Mouse (Mus musculus) heart, postnatal 0 days (tissue): ENCODE data around the gene Rasgef1a. TPM values are rescaled to one million over a fixed set of nuclear protein-coding genes. Genes with fewer than 3 reads are reported as not detected.

Source experiments
- ATAC-seq: fragments of 200-750 bp; cut with Nextera tagmentation; 2 replicates; pipeline ENCODE4 v1.8.0; 2017; ENCODE audit warnings: low read depth, moderate number of reproducible peaks, moderate library complexity; ENCODE audit not compliant: insufficient read depth
- DNase-seq: peaks from one replicate; pipeline ENCODE4 v3.0.0-alpha.2; 2016; ENCODE audit warnings: low spot score
- H3K27ac ChIP-seq: fragments of 300-500 bp; sonication (generic); 2 replicates; pipeline ENCODE4 v1.5.1; 2014; ENCODE audit warnings: low read depth, mild to moderate bottlenecking
- H3K27me3 ChIP-seq: fragments of 300-500 bp; sonication (generic); 2 replicates; pipeline ENCODE4 v1.6.1; 2014; ENCODE audit warnings: low read length, mixed read lengths; ENCODE audit not compliant: control insufficient read depth, insufficient read depth
- H3K36me3 ChIP-seq: fragments of 300-500 bp; sonication (generic); replicated peaks from 2 replicates; pipeline ENCODE4 v1.6.1; 2014; ENCODE audit warnings: low read length, mixed read lengths; ENCODE audit not compliant: control insufficient read depth, insufficient read depth
- H3K4me1 ChIP-seq: fragments of 300-500 bp; sonication (generic); 2 replicates; pipeline ENCODE4 v1.6.1; 2014; ENCODE audit warnings: antibody characterized with exemption; ENCODE audit not compliant: control insufficient read depth, insufficient read depth
- H3K4me2 ChIP-seq: fragments of 300-500 bp; sonication (generic); 2 replicates; pipeline ENCODE4 v1.6.1; 2014; ENCODE audit warnings: low read depth, mild to moderate bottlenecking, low read length, moderate library complexity
- H3K4me3 ChIP-seq: fragments of 300-500 bp; sonication (generic); 2 replicates; pipeline ENCODE4 v1.5.1; 2014; ENCODE audit warnings: low read depth, low read length
- H3K9ac ChIP-seq: fragments of 300-500 bp; sonication (generic); replicated peaks from 2 replicates; pipeline ENCODE4 v1.6.1; 2014; ENCODE audit warnings: low read depth, low read length, mixed read lengths
- H3K9me3 ChIP-seq: fragments of 300-500 bp; sonication (generic); replicated peaks from 2 replicates; pipeline ENCODE4 v1.6.1; 2016; ENCODE audit warnings: low read length; ENCODE audit not compliant: control insufficient read depth
- CTCF ChIP-seq: IDR thresholded peaks from 2 replicates; pipeline ENCODE4 v1.5.1; 2016; ENCODE audit warnings: antibody characterized with exemption, control low read depth, low read depth
- EP300 ChIP-seq: IDR thresholded peaks from 2 replicates; pipeline ENCODE4 v1.6.1; 2016; ENCODE audit warnings: antibody characterized with exemption, low read depth
- WGBS: fragments of 180-500 bp; shearing (Covaris S2); extraction: QIAGEN DNeasy Blood & Tissue Kit; methylation state at CpG from one replicate; pipeline ENCODE4 v1.1.7; 2014; 5-methylcytosine and 5-hydroxymethylcytosine counted together
- polyA plus RNA-seq: library from polyadenylated mRNA; unstranded; fragments of >200 nt; fragmentation: Nextera tagmentation; extraction: Ambion mirVana; gene quantifications from 2 replicates; pipeline ENCODE4 v1.2.1, GENCODE M21; 2015
- total RNA-seq: library from RNA; depleted of rRNA; stranded (reverse); fragments of >200 nt; gene quantifications from 2 replicates; pipeline ENCODE4 v1.2.3, GENCODE M21; 2014; ENCODE audit warnings: low replicate concordance

The Rasgef1a gene
- total and polyA plus RNA-seq, 2 experiments from 2014 or later: 0.16 to 2.1 TPM

- Histone ChIP-seq H3K27me3 (peaks cover 55% of the 10 kb centered on the region), H3K9ac (no peak overlapping the region), H3K4me1 (no peaks in the 10 kb centered on the region), H3K9me3 (no peaks in the 10 kb centered on the region), H3K36me3 (no peaks in the 10 kb centered on the region), H3K27ac (no peak overlapping the region), H3K4me2 (no peak overlapping the region), H3K4me3 (no peak overlapping the region)
- ATAC-seq (no peak), DNase-seq (no peak)
- WGBS: 63% methylated on average over 4 of the region's 4 CpGs
- TF ChIP-seq CTCF (no peak), EP300 (no peak)
Observed at GRCm38 (mm10) chr6:118014881-118015280, 3.6 kb downstream of the Rasgef1a start.

- no peaks in the 10 kb centered on the region for H3K9me3 ChIP-seq
- H3K9ac ChIP-seq: no peak overlapping the region
- H3K4me3 ChIP-seq: no peak overlapping the region
- H3K4me2 ChIP-seq: no peak overlapping the region
- ATAC-seq: no peak
- H3K27me3 ChIP-seq: peaks cover 45% of the 10 kb centered on the region
- no peak for DNase-seq
- H3K36me3 ChIP-seq: no peaks in the 10 kb centered on the region
- no peak overlapping the region for H3K27ac ChIP-seq
- no peaks in the 10 kb centered on the region for H3K4me1 ChIP-seq
- 69% methylated on average over 3 of the region's 3 CpGs for WGBS
- TF ChIP-seq CTCF (no peak), EP300 (no peak)
Observed at GRCm38 (mm10) chr6:118015971-118016370, 4.7 kb downstream of the Rasgef1a start.

- Histone ChIP-seq H3K4me1 (no peaks in the 10 kb centered on the region), H3K4me3 (no peak overlapping the region), H3K27me3 (peaks cover 24% of the 10 kb centered on the region), H3K27ac (no peak overlapping the region), H3K9ac (no peak overlapping the region), H3K36me3 (no peaks in the 10 kb centered on the region), H3K9me3 (no peaks in the 10 kb centered on the region), H3K4me2 (no peak overlapping the region)
- 24% methylated on average over 5 of the region's 5 CpGs for WGBS
- TF ChIP-seq EP300 (no peak), CTCF (no peak)
- ATAC-seq (no peak), DNase-seq (no peak)
Observed at GRCm38 (mm10) chr6:118018666-118019065, 7.4 kb downstream of the Rasgef1a start.

- no peaks in the 10 kb centered on the region for H3K4me1 ChIP-seq
- WGBS: 41% methylated on average over 7 of the region's 7 CpGs
Observed at GRCm38 (mm10) chr6:118019569-118019968, 8.3 kb downstream of the Rasgef1a start.

GRCm38 (mm10) chr6:118022898-118023635 lies 11.8 kb downstream of the Rasgef1a start:
- Histone ChIP-seq H3K4me1 (no peaks in the 10 kb centered on the region), H3K27ac (no peak overlapping the region), H3K36me3 (no peaks in the 10 kb centered on the region), H3K9ac (no peak overlapping the region), H3K4me3 (no peak overlapping the region), H3K4me2 (no peak overlapping the region), H3K9me3 (no peaks in the 10 kb centered on the region), H3K27me3 (0 out of 2 replicates have a peak, but pooled peaks cover 10% of the 10 kb centered on the region)
- ATAC-seq (no peak), DNase-seq (no peak)
- whole genome bisulfite sequencing: 54% methylated on average over 15 of the region's 15 CpGs
- no peak for TF ChIP-seq CTCF
- no peak for TF ChIP-seq EP300

More at GRCm38 (mm10) chr6:118019569-118019968, 8.3 kb downstream of the Rasgef1a start:
- Histone ChIP-seq H3K27me3 (0 out of 2 replicates have a peak, but pooled peaks cover 16% of the 10 kb centered on the region), H3K4me3 (no peak overlapping the region), H3K9ac (no peak overlapping the region), H3K36me3 (no peaks in the 10 kb centered on the region), H3K9me3 (no peaks in the 10 kb centered on the region), H3K27ac (no peak overlapping the region), H3K4me2 (no peak overlapping the region)
- TF ChIP-seq EP300 (no peak), CTCF (no peak)
- no peak for DNase-seq
- no peak for ATAC-seq

- H3K9me3 ChIP-seq: no peaks in the 10 kb centered on the region
- H3K4me3 ChIP-seq: no peak overlapping the region
- H3K27me3 ChIP-seq: no peaks in the 10 kb centered on the region
- no peak overlapping the region for H3K27ac ChIP-seq
- no peaks in the 10 kb centered on the region for H3K36me3 ChIP-seq
- WGBS: 63% methylated on average over 3 of the region's 3 CpGs
- DNase-seq (no peak), ATAC-seq (no peak)
- no peak overlapping the region for H3K4me2 ChIP-seq
- no peak overlapping the region for H3K9ac ChIP-seq
- H3K4me1 ChIP-seq: no peaks in the 10 kb centered on the region
- TF ChIP-seq EP300: no peak
- TF ChIP-seq CTCF: no peak
Observed at GRCm38 (mm10) chr6:118027036-118027435, 15.8 kb downstream of the Rasgef1a start.
